Mouse (Mus musculus) CH12.LX (cell line): ENCODE results near the gene Wfdc6a.

ENCODE experiments used
- CHD2 ChIP-seq: IDR thresholded peaks from 2 replicates; pipeline ENCODE4 v1.6.1; 2011; ENCODE audit warnings: low read length, improper control_type of control experiment
- EP300 ChIP-seq: IDR thresholded peaks from 2 replicates; pipeline ENCODE4 v1.6.1; 2011; ENCODE audit warnings: low read length, improper control_type of control experiment
- HCFC1 ChIP-seq: IDR thresholded peaks from 2 replicates; pipeline ENCODE4 v1.6.1; 2012; ENCODE audit warnings: low read depth, mild to moderate bottlenecking, inconsistent platforms, low read length, improper control_type of control experiment
- POLR2A ChIP-seq: IDR thresholded peaks from 2 replicates; pipeline ENCODE4 v1.6.1; 2011; ENCODE audit warnings: low read depth, mild to moderate bottlenecking, improper control_type of control experiment, low read length
- ZC3H11A ChIP-seq: IDR thresholded peaks from 2 replicates; pipeline ENCODE4 v1.6.1; 2012; ENCODE audit warnings: low read depth, mild to moderate bottlenecking, inconsistent platforms, low read length, improper control_type of control experiment

DNA sequence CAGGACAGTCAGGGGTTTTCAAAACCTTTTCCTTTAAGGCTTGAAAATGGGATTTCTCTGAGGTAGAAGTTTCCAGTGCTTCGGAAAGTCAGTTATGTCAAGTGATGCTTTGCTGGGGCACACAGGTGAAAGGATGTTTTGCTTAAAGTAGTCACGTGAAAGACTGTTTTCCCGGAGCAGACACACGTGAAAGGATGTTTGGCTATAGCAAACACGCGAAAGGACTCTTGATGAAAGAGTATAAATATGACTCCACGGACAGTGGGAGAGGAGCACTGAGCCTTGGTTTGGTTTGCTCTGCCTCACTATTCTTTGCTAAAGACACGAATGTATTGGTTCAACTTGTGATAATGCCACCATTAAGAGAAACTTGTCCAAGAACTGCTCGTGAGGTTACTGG, 33.7 kb downstream of the Wfdc6a start:
- TF ChIP-seq POLR2A (no peak), CHD2 (no peak), HCFC1 (no peak), EP300 (no peak), ZC3H11A (no peak)
